Mouse (Mus musculus) heart, embryonic 10.5 days (tissue): ENCODE results near the gene Hectd4. TPM values are rescaled to one million over a fixed set of nuclear protein-coding genes. Genes with fewer than 3 reads are reported as not detected.

Source experiments
- DNase-seq: peaks from one replicate; pipeline ENCODE4 v3.0.0-alpha.2; 2017; ENCODE audit warnings: low spot score
- H3K27ac ChIP-seq: fragments of 300-500 bp; sonication (generic); 2 replicates; pipeline ENCODE4 v1.5.1; 2016; ENCODE audit warnings: mild to moderate bottlenecking
- H3K27me3 ChIP-seq: fragments of 300-500 bp; sonication (generic); 2 replicates; pipeline ENCODE4 v1.6.1; 2016; ENCODE audit warnings: mild to moderate bottlenecking; ENCODE audit not compliant: poor library complexity, insufficient read depth, severe bottlenecking
- H3K36me3 ChIP-seq: fragments of 300-500 bp; sonication (generic); 2 replicates; pipeline ENCODE4 v1.6.1; 2016; ENCODE audit warnings: mild to moderate bottlenecking, moderate library complexity
- H3K4me1 ChIP-seq: fragments of 300-500 bp; sonication (generic); 2 replicates; pipeline ENCODE4 v1.6.1; 2016; ENCODE audit warnings: mild to moderate bottlenecking
- H3K4me3 ChIP-seq: fragments of 300-500 bp; sonication (generic); 2 replicates; pipeline ENCODE4 v1.5.1; 2016; ENCODE audit warnings: mild to moderate bottlenecking, moderate library complexity
- H3K9me3 ChIP-seq: fragments of 300-500 bp; sonication (generic); 2 replicates; pipeline ENCODE4 v1.6.1; 2016; ENCODE audit warnings: mild to moderate bottlenecking, moderate library complexity
- WGBS: fragments of 180-500 bp; shearing (Covaris S2); methylation state at CpG from one replicate; pipeline ENCODE4 v1.1.7; 2016; 5-methylcytosine and 5-hydroxymethylcytosine counted together
- polyA plus RNA-seq: library from polyadenylated mRNA; unstranded; fragments of >200 nt; fragmentation: Nextera tagmentation; extraction: Ambion mirVana; gene quantifications from 2 replicates; pipeline ENCODE4 v1.2.1, GENCODE M21; 2016

Gene Hectd4
- polyA plus RNA-seq, 1 experiment from 2014 or later = 4.8 TPM

DNA sequence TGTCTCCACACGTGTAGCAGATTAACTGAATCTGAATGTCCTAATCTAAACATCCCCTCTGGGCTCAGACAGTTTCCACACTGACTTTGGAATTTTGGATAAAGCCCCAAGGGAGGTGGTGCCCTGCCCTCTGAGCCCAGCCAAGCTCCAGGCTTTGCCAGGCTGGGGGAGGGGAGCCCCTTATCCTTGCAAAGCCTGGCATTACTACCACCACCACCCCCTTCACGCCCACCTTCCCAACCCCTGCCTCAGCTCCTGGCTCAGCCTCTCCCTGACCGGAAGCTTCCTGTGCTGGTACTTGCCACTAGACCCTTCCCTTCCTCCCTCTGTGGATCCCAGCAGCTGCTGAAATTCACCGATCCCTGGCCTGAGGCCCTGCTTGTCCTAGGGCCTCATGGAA lies 167.1 kb downstream of the Hectd4 start:
- Histone ChIP-seq H3K4me1 (peaks cover 3% of the 10 kb centered on the region; the same call in 1 of the 2 replicates), H3K27ac (no peak overlapping the region), H3K4me3 (no peak overlapping the region), H3K9me3 (no peaks in the 10 kb centered on the region), H3K36me3 (peaks cover 12% of the 10 kb centered on the region), H3K27me3 (no peaks in the 10 kb centered on the region)
- 56% methylated on average over 4 of the region's 4 CpGs for WGBS
- no peak for DNase-seq

DNA sequence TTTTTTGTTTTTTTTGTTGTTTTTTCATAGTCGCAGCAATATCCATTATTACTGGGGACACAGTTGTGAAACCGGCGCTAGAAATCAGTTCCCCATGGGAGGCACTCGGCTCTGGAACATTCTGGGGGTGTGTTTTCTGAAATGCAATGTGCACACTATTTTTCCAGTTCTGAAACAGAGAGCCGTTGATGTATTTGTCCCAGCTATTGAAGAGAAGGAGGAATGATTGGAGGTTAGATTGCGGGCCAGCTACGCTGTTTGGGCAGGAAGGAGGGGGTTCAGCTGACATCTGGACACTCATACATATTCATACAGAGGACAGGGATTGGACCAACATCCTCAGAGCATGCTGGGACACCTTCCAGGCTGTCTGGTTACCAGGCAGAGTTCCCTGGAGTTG lies 169.1 kb downstream of the Hectd4 start:
- WGBS = 72% methylated on average over 7 of the region's 7 CpGs
- no peaks in the 10 kb centered on the region for H3K9me3 ChIP-seq
- DNase-seq = no peak

DNA sequence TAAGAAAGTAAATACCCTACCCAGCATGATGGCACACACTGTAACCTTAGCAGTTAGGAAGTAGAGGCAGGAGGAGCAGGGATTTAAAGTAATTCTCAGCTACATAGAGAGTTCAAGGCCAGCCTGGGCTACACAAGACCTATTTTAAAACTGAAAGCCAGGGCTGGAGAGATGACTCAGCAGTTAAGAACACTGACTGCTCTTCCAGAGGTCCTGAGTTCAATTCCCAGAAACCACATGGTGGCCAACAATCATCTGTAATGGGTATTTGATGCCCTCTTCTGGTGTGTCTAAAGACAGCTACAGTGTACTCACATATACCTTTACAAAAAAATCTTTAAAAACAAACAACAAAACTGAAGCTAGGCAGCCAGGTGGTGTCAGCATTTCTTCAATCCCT lies 169.7 kb downstream of the Hectd4 start:
- DNase-seq = no peak
- no peaks in the 10 kb centered on the region; the same call in 1 of the 2 replicates for H3K4me1 ChIP-seq
- no peak overlapping the region for H3K4me3 ChIP-seq
- H3K36me3 ChIP-seq = no peaks in the 10 kb centered on the region
- H3K27ac ChIP-seq = no peak overlapping the region
- no peaks in the 10 kb centered on the region for H3K27me3 ChIP-seq
- no peaks in the 10 kb centered on the region for H3K9me3 ChIP-seq

More for the DNA sequence above, 169.1 kb downstream of the Hectd4 start:
- H3K4me1 ChIP-seq = peaks cover 3% of the 10 kb centered on the region; the same call in 1 of the 2 replicates
- H3K27ac ChIP-seq = no peak overlapping the region
- no peak overlapping the region for H3K4me3 ChIP-seq
- no peaks in the 10 kb centered on the region for H3K27me3 ChIP-seq
- H3K36me3 ChIP-seq = no peaks in the 10 kb centered on the region

DNA sequence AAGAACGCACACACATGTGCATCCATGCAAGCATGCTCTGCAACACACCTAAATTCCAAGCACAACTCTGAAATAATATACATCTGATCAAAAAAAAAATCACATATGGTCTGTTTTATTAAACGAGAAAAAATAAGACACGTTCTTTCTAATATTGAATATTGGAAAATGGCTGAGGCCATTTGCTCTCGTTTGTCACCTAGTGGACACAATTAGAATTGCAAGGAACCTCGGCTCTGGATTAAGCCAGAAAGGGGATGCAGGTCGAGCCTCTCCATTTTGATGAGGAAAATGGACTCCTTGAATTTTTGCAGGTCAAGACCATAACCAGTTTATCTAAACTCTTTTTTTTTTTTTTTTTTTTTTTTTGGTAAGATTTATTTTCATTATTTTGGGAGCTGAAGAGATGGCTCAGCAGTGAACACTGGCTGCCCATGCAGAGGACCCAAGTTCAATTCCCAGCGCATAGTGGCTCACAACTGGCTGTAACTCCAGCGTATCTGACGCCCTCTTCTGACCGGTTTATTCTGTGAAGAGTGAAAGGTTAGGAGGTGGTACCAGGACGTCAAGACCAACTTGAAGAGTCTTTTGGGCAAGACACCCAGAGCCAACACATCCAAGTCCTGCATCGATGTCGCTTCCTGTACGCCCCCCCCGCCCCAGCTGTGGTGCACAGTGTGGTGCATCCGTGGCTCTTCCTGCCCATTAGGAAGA lies 172.8 kb downstream of the Hectd4 start:
- DNase-seq = no peak
- 51% methylated on average over 16 of the region's 16 CpGs for WGBS
- H3K4me1 ChIP-seq = peaks cover 6% of the 10 kb centered on the region; the same call in 1 of the 2 replicates
- no peaks in the 10 kb centered on the region for H3K36me3 ChIP-seq
- no peak overlapping the region for H3K4me3 ChIP-seq
- no peaks in the 10 kb centered on the region for H3K27me3 ChIP-seq
- no peaks in the 10 kb centered on the region for H3K9me3 ChIP-seq
- no peak overlapping the region for H3K27ac ChIP-seq

DNA sequence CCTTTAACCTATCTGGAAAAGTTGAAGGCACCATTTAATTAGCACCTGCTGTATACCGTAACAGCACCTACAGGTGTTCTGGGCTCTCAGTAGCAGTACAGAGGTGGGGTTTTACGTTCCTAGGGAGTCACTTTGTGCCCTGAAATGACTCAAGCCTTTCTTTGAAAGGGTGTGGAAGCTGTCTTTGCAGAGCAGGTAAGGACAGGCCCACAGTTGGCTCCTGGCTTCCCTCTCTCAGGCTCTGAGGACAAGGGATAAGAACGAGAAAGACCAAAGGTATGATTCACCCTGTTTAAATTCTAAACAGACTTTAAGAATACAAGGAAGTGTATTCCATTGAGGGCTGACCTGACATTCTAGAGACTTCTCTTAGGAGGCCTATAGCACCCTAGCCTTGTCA lies 173.4 kb downstream of the Hectd4 start:
- Histone ChIP-seq H3K4me3 (no peak overlapping the region), H3K9me3 (no peaks in the 10 kb centered on the region), H3K27me3 (no peaks in the 10 kb centered on the region), H3K4me1 (peaks cover 6% of the 10 kb centered on the region; the same call in 1 of the 2 replicates), H3K27ac (no peak overlapping the region), H3K36me3 (no peaks in the 10 kb centered on the region)
- no peak for DNase-seq
- WGBS = 77% methylated on average over 3 of the region's 3 CpGs

DNA sequence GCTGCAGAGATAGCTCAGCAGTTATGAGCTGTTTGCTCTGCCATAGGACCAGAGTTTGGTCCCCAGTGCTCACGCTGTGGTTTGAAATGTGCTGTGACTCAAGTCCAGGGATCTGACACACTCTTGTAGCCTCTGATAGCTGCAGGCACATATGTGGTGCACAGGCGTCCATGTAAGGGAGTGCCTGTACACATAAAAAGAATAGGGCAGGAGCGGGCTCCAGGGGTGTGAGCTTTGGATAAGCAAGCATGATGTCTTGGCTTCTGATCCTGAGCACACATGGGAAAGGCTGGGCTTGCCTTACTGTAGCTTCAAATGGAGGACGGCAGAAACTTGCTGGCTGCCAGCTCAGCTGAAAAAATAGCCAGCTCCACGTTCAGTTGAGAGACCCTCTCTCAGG lies 175.6 kb downstream of the Hectd4 start:
- Histone ChIP-seq H3K9me3 (no peaks in the 10 kb centered on the region), H3K4me3 (no peak overlapping the region), H3K27ac (no peak overlapping the region), H3K27me3 (no peaks in the 10 kb centered on the region), H3K36me3 (no peaks in the 10 kb centered on the region), H3K4me1 (peaks cover 20% of the 10 kb centered on the region)
- 84% methylated on average over 5 of the region's 5 CpGs for WGBS
- DNase-seq = no peak

DNA sequence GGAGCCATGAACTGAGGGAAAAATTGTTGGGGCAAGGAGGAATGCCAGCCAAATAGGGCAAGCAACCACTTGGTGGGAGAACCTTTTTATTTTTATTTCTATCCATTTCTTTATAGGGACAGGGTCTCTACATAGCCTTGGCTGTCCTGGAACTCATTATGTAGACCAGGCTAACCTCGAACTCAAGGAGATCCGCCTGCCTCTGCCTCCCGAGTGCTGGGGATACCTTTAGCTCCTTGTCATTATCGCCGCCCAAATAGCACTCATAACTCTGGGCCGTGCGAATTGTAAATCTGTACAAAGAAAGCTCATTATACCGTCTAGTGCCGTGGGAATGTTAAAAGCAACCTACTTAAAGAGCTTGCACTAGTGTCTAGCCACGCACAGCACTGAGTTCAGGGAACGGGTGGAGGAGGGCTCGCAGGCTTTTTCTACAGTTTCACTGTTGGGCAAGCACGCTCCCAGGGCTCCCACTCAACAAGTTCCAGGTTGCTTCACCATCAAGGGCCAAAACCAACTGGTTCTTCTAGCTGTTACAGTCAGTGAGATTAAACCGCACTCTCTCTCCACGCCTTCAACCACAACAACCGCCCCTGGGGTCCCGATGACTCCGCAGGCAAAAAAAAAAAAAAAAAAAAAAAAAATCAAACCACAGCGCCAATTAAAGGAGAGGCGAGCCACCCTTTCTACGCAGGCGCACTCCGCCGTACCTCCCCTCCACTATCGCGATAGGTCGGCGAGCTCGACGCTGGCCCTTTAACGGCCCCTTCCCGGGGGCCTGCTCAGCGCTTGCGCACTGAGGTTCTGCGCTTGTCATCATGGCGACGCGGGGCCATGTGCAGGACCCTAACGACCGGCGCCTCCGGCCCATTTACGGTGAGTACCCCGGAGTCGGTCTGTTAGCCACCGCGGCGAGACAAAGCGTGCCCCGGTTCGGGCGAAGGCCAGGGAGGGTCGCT lies 177.4 kb downstream of the Hectd4 start, which contains the start of gene Naa25:
Gene Naa25 (plus strand): TSS at position 750 of the 959 bp plus-strand sequence.
- WGBS = 10% methylated on average over 53 of the region's 53 CpGs
- H3K27me3 ChIP-seq = no peaks in the 10 kb centered on the region

DNA sequence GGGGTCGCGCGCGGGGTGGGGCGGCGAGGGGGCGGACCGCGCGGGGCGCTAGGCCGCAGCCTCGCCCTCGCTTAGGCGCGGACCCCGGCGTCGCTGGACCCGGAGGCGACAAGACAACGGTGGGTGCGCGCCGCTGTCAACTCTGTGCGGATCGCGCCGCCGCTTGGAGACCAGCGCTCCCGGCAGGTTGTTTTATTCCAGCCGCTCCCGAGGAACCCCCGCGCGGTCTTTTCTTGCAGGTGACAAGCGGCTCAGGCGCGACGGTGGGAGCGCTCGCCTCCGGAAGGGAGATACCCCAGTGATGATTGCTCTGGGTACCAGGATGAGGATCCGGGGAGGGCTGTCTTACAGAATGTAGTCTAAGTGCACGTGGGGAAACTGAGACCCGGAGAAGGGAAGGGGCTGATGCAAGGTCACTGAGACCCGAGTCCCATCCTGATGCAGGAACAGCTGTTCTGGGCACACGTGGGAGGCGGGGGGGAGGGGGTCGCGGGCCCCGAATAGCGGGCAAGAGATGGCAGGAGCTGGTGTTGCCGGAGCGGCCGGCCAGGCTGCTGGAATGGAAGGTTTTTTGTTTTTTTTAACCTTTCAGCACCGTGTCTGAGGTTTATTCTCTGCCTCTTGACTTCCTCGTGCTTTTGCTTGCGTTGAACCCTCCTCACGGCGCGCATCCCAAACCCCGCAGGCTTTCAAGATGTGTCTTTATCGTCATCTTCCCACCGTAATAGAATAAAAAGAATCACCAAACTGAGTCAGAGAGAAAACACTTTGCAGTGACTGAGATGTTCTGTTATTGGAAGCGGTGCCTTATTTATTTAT lies 178.3 kb downstream of the Hectd4 start:
- no peaks in the 10 kb centered on the region for H3K27me3 ChIP-seq
- peaks cover 27% of the 10 kb centered on the region for H3K4me1 ChIP-seq
- peaks cover 23% of the 10 kb centered on the region for H3K36me3 ChIP-seq
- H3K27ac ChIP-seq = peak overlapping the region; percentile 93
- peak; percentile 79 for DNase-seq
- H3K4me3 ChIP-seq = peak overlapping the region; percentile 98
- under 1% methylated on average over 67 of the region's 67 CpGs for WGBS
- H3K9me3 ChIP-seq = no peaks in the 10 kb centered on the region

More for the DNA sequence above, 177.4 kb downstream of the Hectd4 start, which contains the start of gene Naa25:
- H3K36me3 ChIP-seq = peaks cover 17% of the 10 kb centered on the region
- H3K27ac ChIP-seq = peak within 1 kb of the TSS; percentile 93
- DNase-seq = peak; percentile 97
- H3K9me3 ChIP-seq = no peaks in the 10 kb centered on the region
- H3K4me1 ChIP-seq = peaks cover 20% of the 10 kb centered on the region
- H3K4me3 ChIP-seq = peak within 1 kb of the TSS; percentile 98

DNA sequence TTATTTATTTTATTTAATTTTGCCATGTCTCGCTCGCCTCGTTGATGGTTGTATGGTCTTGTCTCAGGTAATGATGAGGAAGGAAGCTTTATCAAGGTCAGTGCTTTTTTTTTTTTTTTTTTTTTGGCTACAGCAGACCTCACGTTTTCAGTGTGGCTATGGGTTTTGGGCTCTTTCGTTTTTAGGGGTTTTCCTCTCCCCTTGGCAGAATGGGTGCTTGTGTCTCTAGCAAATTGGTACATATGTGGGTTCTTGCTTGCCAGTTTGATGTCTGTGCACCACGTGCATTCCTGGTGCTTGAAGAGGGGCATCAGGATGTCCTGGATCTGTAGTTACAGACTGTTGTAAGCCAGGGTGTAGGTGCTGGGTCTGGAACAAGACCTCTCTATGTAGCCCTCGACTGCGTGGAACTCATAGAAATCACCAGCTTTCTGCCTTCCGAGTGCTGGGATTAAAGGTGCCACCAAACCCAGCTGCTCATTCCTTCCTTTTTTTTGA lies 179.0 kb downstream of the Hectd4 start:
- H3K27me3 ChIP-seq = no peaks in the 10 kb centered on the region
- no peak for DNase-seq
- peak overlapping the region; percentile 98 for H3K4me3 ChIP-seq
- H3K36me3 ChIP-seq = peaks cover 26% of the 10 kb centered on the region
- no peaks in the 10 kb centered on the region for H3K9me3 ChIP-seq
- no peak overlapping the region for H3K27ac ChIP-seq
- peaks cover 31% of the 10 kb centered on the region for H3K4me1 ChIP-seq
- 45% methylated on average over 9 of the region's 9 CpGs for WGBS

DNA sequence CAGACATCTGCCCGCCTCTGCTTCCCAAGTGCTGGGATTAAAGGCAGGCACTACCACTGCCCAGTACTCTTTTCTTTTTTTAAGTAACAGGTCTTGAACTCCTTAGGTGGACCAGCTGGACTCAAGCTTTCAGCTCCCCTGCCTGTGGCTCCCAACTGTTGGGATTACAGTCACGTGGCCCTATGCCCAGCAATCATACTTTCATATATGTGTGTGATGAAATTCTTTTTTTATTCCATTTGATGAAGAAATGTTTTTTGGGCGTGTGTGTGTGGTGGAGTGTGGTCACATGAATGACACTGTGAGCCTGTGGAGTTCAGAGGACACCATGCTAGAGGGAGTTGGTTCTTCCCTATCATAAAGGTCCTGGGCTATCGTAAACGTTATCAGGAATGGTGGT lies 179.5 kb downstream of the Hectd4 start:
- peaks cover 31% of the 10 kb centered on the region for H3K4me1 ChIP-seq
- H3K36me3 ChIP-seq = peaks cover 27% of the 10 kb centered on the region
- H3K9me3 ChIP-seq = no peaks in the 10 kb centered on the region
- H3K4me3 ChIP-seq = peak overlapping the region; percentile 98
- no peak for DNase-seq
- H3K27me3 ChIP-seq = no peaks in the 10 kb centered on the region
- WGBS = 85% methylated on average over 5 of the region's 5 CpGs
- H3K27ac ChIP-seq = no peak overlapping the region

DNA sequence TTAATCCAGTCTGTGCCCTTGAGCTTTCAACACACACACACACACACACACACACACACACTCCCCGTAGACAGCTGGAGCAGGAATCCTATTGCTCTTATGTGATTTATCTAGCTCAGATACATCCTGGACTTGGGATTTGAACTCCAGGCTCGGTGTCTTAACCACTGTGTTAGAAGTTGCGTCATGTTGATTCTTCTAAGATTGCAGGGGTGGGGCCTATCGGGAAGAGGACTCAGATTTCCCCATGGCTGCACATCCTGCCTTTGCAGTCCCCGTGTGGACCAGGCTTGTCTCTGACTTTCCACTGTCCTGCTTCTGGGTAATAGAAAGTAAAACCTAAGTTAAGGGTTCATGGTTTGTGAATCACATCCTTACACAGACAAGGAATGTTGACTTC lies 180.0 kb downstream of the Hectd4 start:
- peaks cover 31% of the 10 kb centered on the region for H3K36me3 ChIP-seq
- 64% methylated on average over 5 of the region's 5 CpGs for WGBS
- peaks cover 31% of the 10 kb centered on the region for H3K4me1 ChIP-seq
- H3K27ac ChIP-seq = no peak overlapping the region
- H3K27me3 ChIP-seq = no peaks in the 10 kb centered on the region
- no peak for DNase-seq
- no peak overlapping the region for H3K4me3 ChIP-seq
- no peaks in the 10 kb centered on the region for H3K9me3 ChIP-seq

DNA sequence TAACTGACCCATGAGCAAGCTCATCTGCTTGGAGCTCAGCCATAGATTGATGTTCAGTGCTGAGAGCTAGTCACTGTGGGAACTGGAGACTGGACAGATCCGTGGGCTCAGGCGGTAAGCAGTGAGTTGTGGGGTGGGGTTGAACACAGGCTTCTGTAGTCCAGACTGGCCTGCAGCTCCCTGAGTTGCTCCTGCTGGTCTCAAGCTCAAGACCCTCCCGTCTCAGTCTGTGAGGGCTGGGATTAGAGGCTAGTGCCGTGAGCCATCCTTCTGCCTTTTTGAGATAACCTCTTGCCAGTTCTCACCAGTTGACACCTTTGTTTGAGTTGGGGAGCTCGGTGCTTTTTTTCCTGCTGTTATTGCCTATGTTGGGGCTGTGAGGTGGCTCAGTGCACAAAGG lies 180.8 kb downstream of the Hectd4 start:
- Histone ChIP-seq H3K27me3 (no peaks in the 10 kb centered on the region), H3K27ac (no peak overlapping the region), H3K4me3 (no peak overlapping the region), H3K4me1 (peaks cover 31% of the 10 kb centered on the region), H3K9me3 (no peaks in the 10 kb centered on the region), H3K36me3 (peaks cover 37% of the 10 kb centered on the region)
- peak; percentile 75 for DNase-seq
- WGBS = 74% methylated on average over 5 of the region's 5 CpGs
